Mouse (Mus musculus): ENCODE data around the gene Ttc19. TPM values are rescaled to one million over a fixed set of nuclear protein-coding genes. Genes with fewer than 3 reads are reported as not detected.

Ttc19 gene
- polyA plus RNA-seq, 1 experiment = 5.7 TPM

GRCm38 (mm10) chr11:62253380-62253779 is 27.9 kb upstream of the Ttc19 start:
- Histone ChIP-seq H3K4me3 (ENCODE audit: insufficient read depth, low read length) (no peak overlapping the region), H3K27ac (ENCODE audit: insufficient read depth, low read depth, low read length) (no peak overlapping the region), H3K4me1 (ENCODE audit: control insufficient read depth, insufficient read depth, low read length) (peaks cover 23% of the 10 kb centered on the region)
- TF ChIP-seq CTCF (IDR thresholded peaks at IDR 0.05; ENCODE audit: low read depth, low read length) (no peak), POLR2A (IDR thresholded peaks at IDR 0.05; ENCODE audit: borderline replicate concordance, low read depth, low read length) (no peak)

- TF ChIP-seq CTCF (IDR thresholded peaks at IDR 0.05; ENCODE audit: low read depth, low read length) (no peak), POLR2A (IDR thresholded peaks at IDR 0.05; ENCODE audit: borderline replicate concordance, low read depth, low read length) (no peak)
- Histone ChIP-seq H3K4me1 (ENCODE audit: control insufficient read depth, insufficient read depth, low read length) (peaks cover 2% of the 10 kb centered on the region), H3K27ac (ENCODE audit: insufficient read depth, low read depth, low read length) (no peak overlapping the region), H3K4me3 (ENCODE audit: insufficient read depth, low read length) (no peak overlapping the region)
Measured at GRCm38 (mm10) chr11:62259214-62259613, 22.1 kb upstream of the Ttc19 start.

GRCm38 (mm10) chr11:62263599-62263998 is 17.7 kb upstream of the Ttc19 start:
- TF ChIP-seq POLR2A (IDR thresholded peaks at IDR 0.05; ENCODE audit: borderline replicate concordance, low read depth, low read length) = no peak
- TF ChIP-seq CTCF (IDR thresholded peaks at IDR 0.05; ENCODE audit: low read depth, low read length) = no peak
- Histone ChIP-seq H3K4me1 (ENCODE audit: control insufficient read depth, insufficient read depth, low read length) (peaks cover 2% of the 10 kb centered on the region), H3K27ac (ENCODE audit: insufficient read depth, low read depth, low read length) (no peak overlapping the region), H3K4me3 (ENCODE audit: insufficient read depth, low read length) (no peak overlapping the region)

- no peak for TF ChIP-seq CTCF (IDR thresholded peaks at IDR 0.05; ENCODE audit: low read depth, low read length)
- no peak for TF ChIP-seq POLR2A (IDR thresholded peaks at IDR 0.05; ENCODE audit: borderline replicate concordance, low read depth, low read length)
- Histone ChIP-seq H3K4me3 (ENCODE audit: insufficient read depth, low read length) (no peak overlapping the region), H3K27ac (ENCODE audit: insufficient read depth, low read depth, low read length) (no peak overlapping the region), H3K4me1 (ENCODE audit: control insufficient read depth, insufficient read depth, low read length) (peaks cover 2% of the 10 kb centered on the region)
Measured at GRCm38 (mm10) chr11:62264018-62264417, 17.3 kb upstream of the Ttc19 start.

GRCm38 (mm10) chr11:62265642-62266041 is 15.6 kb upstream of the Ttc19 start:
- no peak overlapping the region for H3K4me3 ChIP-seq (ENCODE audit: insufficient read depth, low read length)
- H3K4me1 ChIP-seq (ENCODE audit: control insufficient read depth, insufficient read depth, low read length) = no peaks in the 10 kb centered on the region; the same call in none of the 2 replicates
- TF ChIP-seq POLR2A (IDR thresholded peaks at IDR 0.05; ENCODE audit: borderline replicate concordance, low read depth, low read length) (no peak), CTCF (IDR thresholded peaks at IDR 0.05; ENCODE audit: low read depth, low read length) (no peak)
- H3K27ac ChIP-seq (ENCODE audit: insufficient read depth, low read depth, low read length) = no peak overlapping the region

- no peaks in the 10 kb centered on the region; the same call in 1 of the 2 replicates for H3K4me1 ChIP-seq (ENCODE audit: control insufficient read depth, insufficient read depth, low read length)
- H3K27ac ChIP-seq (ENCODE audit: insufficient read depth, low read depth, low read length) = no peak overlapping the region
- no peak for TF ChIP-seq CTCF (IDR thresholded peaks at IDR 0.05; ENCODE audit: low read depth, low read length)
- TF ChIP-seq POLR2A (IDR thresholded peaks at IDR 0.05; ENCODE audit: borderline replicate concordance, low read depth, low read length) = no peak
- H3K4me3 ChIP-seq (ENCODE audit: insufficient read depth, low read length) = no peak overlapping the region
Measured at GRCm38 (mm10) chr11:62266466-62267214, 14.6 kb upstream of the Ttc19 start.

GRCm38 (mm10) chr11:62268381-62268780 is 12.9 kb upstream of the Ttc19 start:
- no peak overlapping the region for H3K4me3 ChIP-seq (ENCODE audit: insufficient read depth, low read length)
- no peak overlapping the region for H3K27ac ChIP-seq (ENCODE audit: insufficient read depth, low read depth, low read length)
- TF ChIP-seq CTCF (IDR thresholded peaks at IDR 0.05; ENCODE audit: low read depth, low read length) = no peak
- no peak for TF ChIP-seq POLR2A (IDR thresholded peaks at IDR 0.05; ENCODE audit: borderline replicate concordance, low read depth, low read length)
- H3K4me1 ChIP-seq (ENCODE audit: control insufficient read depth, insufficient read depth, low read length) = no peaks in the 10 kb centered on the region

- TF ChIP-seq POLR2A (IDR thresholded peaks at IDR 0.05; ENCODE audit: borderline replicate concordance, low read depth, low read length) (no peak), CTCF (IDR thresholded peaks at IDR 0.05; ENCODE audit: low read depth, low read length) (no peak)
- Histone ChIP-seq H3K4me1 (ENCODE audit: control insufficient read depth, insufficient read depth, low read length) (no peaks in the 10 kb centered on the region), H3K27ac (ENCODE audit: insufficient read depth, low read depth, low read length) (no peak overlapping the region), H3K4me3 (ENCODE audit: insufficient read depth, low read length) (no peak overlapping the region)
Measured at GRCm38 (mm10) chr11:62269097-62269496, 12.2 kb upstream of the Ttc19 start.

GRCm38 (mm10) chr11:62270851-62271250 is 10.4 kb upstream of the Ttc19 start:
- Histone ChIP-seq H3K4me3 (ENCODE audit: insufficient read depth, low read length) (no peak overlapping the region), H3K27ac (ENCODE audit: insufficient read depth, low read depth, low read length) (no peak overlapping the region), H3K4me1 (ENCODE audit: control insufficient read depth, insufficient read depth, low read length) (no peaks in the 10 kb centered on the region)
- TF ChIP-seq POLR2A (IDR thresholded peaks at IDR 0.05; ENCODE audit: borderline replicate concordance, low read depth, low read length) (no peak), CTCF (IDR thresholded peaks at IDR 0.05; ENCODE audit: low read depth, low read length) (no peak)

GRCm38 (mm10) chr11:62277086-62277485 is 4.2 kb upstream of the Ttc19 start:
- TF ChIP-seq POLR2A (IDR thresholded peaks at IDR 0.05; ENCODE audit: borderline replicate concordance, low read depth, low read length) = no peak
- TF ChIP-seq CTCF (IDR thresholded peaks at IDR 0.05; ENCODE audit: low read depth, low read length) = no peak
- Histone ChIP-seq H3K4me1 (ENCODE audit: control insufficient read depth, insufficient read depth, low read length) (peaks cover 2% of the 10 kb centered on the region), H3K4me3 (ENCODE audit: insufficient read depth, low read length) (no peak overlapping the region)

More at GRCm38 (mm10) chr11:62277086-62277485, 4.2 kb upstream of the Ttc19 start:
- no peak overlapping the region for H3K27ac ChIP-seq (ENCODE audit: insufficient read depth, low read depth, low read length)
